Mouse (Mus musculus) embryonic fibroblast, embryonic 13.5 days (primary cell): ENCODE measurements around the gene Stk35.

Experiments
- CTCF ChIP-seq: IDR thresholded peaks from 2 replicates; pipeline ENCODE4 v1.5.1; 2011; ENCODE audit warnings: mild to moderate bottlenecking, control low read depth, low read length, moderate library complexity, borderline replicate concordance; ENCODE audit not compliant: insufficient read depth
- POLR2A ChIP-seq: IDR thresholded peaks from 2 replicates; pipeline ENCODE4 v1.6.1; 2011; ENCODE audit warnings: low read depth, mild to moderate bottlenecking, control low read depth, low read length, moderate library complexity

DNA sequence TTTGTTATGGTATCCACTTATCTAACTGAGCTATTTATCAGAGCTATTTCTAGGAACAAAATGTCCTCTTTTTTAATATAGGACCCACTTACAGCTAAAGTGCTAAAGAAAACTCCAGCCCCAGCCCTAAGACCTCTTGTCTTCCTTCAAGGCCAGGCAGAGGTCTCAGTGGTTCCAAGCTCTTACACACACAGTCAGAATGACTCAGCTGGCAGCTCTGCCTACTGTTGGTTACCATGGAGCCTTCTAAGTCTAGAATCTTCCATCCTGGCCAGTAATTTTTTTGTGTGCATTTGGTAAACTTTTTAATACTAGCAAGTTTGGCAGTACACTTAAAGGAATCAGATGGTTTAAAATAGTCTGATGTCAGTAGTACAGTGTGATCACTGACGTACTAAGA is 19.6 kb downstream of the Stk35 start:
- TF ChIP-seq CTCF: no peak
- TF ChIP-seq POLR2A: no peak
